Mouse (Mus musculus) heart, adult 2 months (tissue): ENCODE data around the gene Atxn7l1.

Experiments
- CTCF ChIP-seq: fragments of 200-600 bp; IDR thresholded peaks from 2 replicates; pipeline ENCODE4 v1.8.1; 2022; ENCODE audit warnings: antibody characterized with exemption, mild to moderate bottlenecking, moderate library complexity
- POLR2A ChIP-seq: fragments of 200-500 bp; IDR thresholded peaks from 2 replicates; pipeline ENCODE4 v1.6.1; 2011; ENCODE audit warnings: mild to moderate bottlenecking, low read depth, low read length, control low read depth; ENCODE audit not compliant: insufficient read depth

- TF ChIP-seq CTCF (no peak), POLR2A (no peak)
Observed at GRCm38 (mm10) chr12:33271865-33272264, 124.4 kb downstream of the Atxn7l1 start.
